9 mouse cellular contexts compared by ENCODE assay signal in genomic region chr16:91362616-91363272, GRCm38 (mm10). TPM values are rescaled to one million over a fixed set of nuclear protein-coding genes. Genes with fewer than 3 reads are reported as not detected.
DNase-seq lines count a peak whose midpoint lies in the region; ATAC-seq and TF ChIP-seq lines count a peak whose summit lies in the region.
"Had no signal": no experiment of that assay in that cellular context is flagged by ENCODE, and none has a peak within 500 bp of the region (broad histone marks: within the 10 kb centered on the region; RNA-seq: fewer than 3 reads in every experiment).

No protein-coding gene starts in this region.

- TF ChIP-seq POLR2A in embryonic fibroblast, embryonic 13.5 days (IDR thresholded peaks at IDR 0.05; ENCODE audit: low read depth, low read length) = no peak

- peak overlapping the region; percentile 29; the same call in 1 of the 2 replicates for H3K9ac ChIP-seq in hindbrain, embryonic 13.5 days
- no peak overlapping the region for H3K9ac ChIP-seq in intestine, embryonic 15.5 days
- H3K9ac ChIP-seq in lung, embryonic 14.5 days = no peak overlapping the region
- H3K9ac ChIP-seq in midbrain, embryonic 16.5 days (ENCODE audit: low read depth, low read length) = no peak overlapping the region
- H3K9ac ChIP-seq: neural tube, embryonic 12.5 days had no signal

- TF ChIP-seq CTCF in embryonic fibroblast, embryonic 13.5 days (IDR thresholded peaks at IDR 0.05; ENCODE audit: borderline replicate concordance, insufficient read depth, low read length) = no peak
- TF ChIP-seq CTCF in lung, embryonic 14.5 days (IDR thresholded peaks at IDR 0.05; ENCODE audit: low read depth) = no peak

- no peaks in the 10 kb centered on the region for H3K36me3 ChIP-seq in hindbrain, embryonic 13.5 days
- no peaks in the 10 kb centered on the region for H3K36me3 ChIP-seq in hindbrain, embryonic 10.5 days
- no peaks in the 10 kb centered on the region for H3K36me3 ChIP-seq in intestine, embryonic 15.5 days
- H3K36me3 ChIP-seq in lung, embryonic 14.5 days (ENCODE audit: insufficient read depth) = no peaks in the 10 kb centered on the region
- no peaks in the 10 kb centered on the region for H3K36me3 ChIP-seq in midbrain, embryonic 16.5 days (ENCODE audit: control insufficient read depth, insufficient read depth, low read length)
- H3K36me3 ChIP-seq: neural tube, embryonic 12.5 days had no signal

- DNase-seq in hindbrain, embryonic 10.5 days (ENCODE audit: low spot score) = no peak
- DNase-seq in lung, embryonic 14.5 days = peak; percentile 81
- DNase-seq in embryo, embryonic 9.5 days (ENCODE audit: extremely low spot score) = no peak
- DNase-seq in thymus, postnatal 0 days (ENCODE audit: low spot score) = no peak

- H3K4me3 ChIP-seq in hindbrain, embryonic 13.5 days = no peak overlapping the region
- no peak overlapping the region for H3K4me3 ChIP-seq in hindbrain, embryonic 10.5 days
- H3K4me3 ChIP-seq in embryonic fibroblast, embryonic 13.5 days (ENCODE audit: insufficient read depth, low read length) = no peak overlapping the region
- no peak overlapping the region for H3K4me3 ChIP-seq in intestine, embryonic 15.5 days (replicated peaks)
- no peak overlapping the region for H3K4me3 ChIP-seq in lung, embryonic 14.5 days (ENCODE audit: low read depth, low read length)
- H3K4me3 ChIP-seq in midbrain, embryonic 16.5 days (ENCODE audit: low read depth, low read length) = no peak overlapping the region
- H3K4me3 ChIP-seq: neural tube, embryonic 12.5 days had no signal

- peaks cover 2% of the 10 kb centered on the region; the same call in 1 of the 2 replicates for H3K27me3 ChIP-seq in hindbrain, embryonic 13.5 days
- H3K27me3 ChIP-seq in hindbrain, embryonic 10.5 days (ENCODE audit: insufficient read depth, poor library complexity, severe bottlenecking) = peaks cover 2% of the 10 kb centered on the region; the same call in 1 of the 2 replicates
- no peaks in the 10 kb centered on the region for H3K27me3 ChIP-seq in intestine, embryonic 15.5 days (replicated peaks)
- H3K27me3 ChIP-seq in lung, embryonic 14.5 days (ENCODE audit: insufficient read depth, low read length) = no peaks in the 10 kb centered on the region
- H3K27me3 ChIP-seq in midbrain, embryonic 16.5 days (ENCODE audit: control insufficient read depth, insufficient read depth, low read depth, low read length) = peaks cover 2% of the 10 kb centered on the region; the same call in 1 of the 2 replicates
- H3K27me3 ChIP-seq: neural tube, embryonic 12.5 days had no signal

- 71% methylated on average over 12 of the region's 12 CpGs for WGBS in hindbrain, embryonic 13.5 days
- WGBS in hindbrain, embryonic 10.5 days = 77% methylated on average over 12 of the region's 12 CpGs
- 60% methylated on average over 12 of the region's 12 CpGs for WGBS in intestine, embryonic 15.5 days
- WGBS in lung, embryonic 14.5 days = 33% methylated on average over 12 of the region's 12 CpGs
- 69% methylated on average over 12 of the region's 12 CpGs for WGBS in midbrain, embryonic 16.5 days

- H3K4me2 ChIP-seq in hindbrain, embryonic 13.5 days = no peak overlapping the region
- H3K4me2 ChIP-seq in intestine, embryonic 15.5 days (replicated peaks) = no peak overlapping the region
- peak overlapping the region; percentile 23 for H3K4me2 ChIP-seq in lung, embryonic 14.5 days
- no peak overlapping the region for H3K4me2 ChIP-seq in midbrain, embryonic 16.5 days (ENCODE audit: low read length)
- H3K4me2 ChIP-seq: neural tube, embryonic 12.5 days had no signal

- peak overlapping the region; percentile 23; the same call in 1 of the 2 replicates for H3K27ac ChIP-seq in hindbrain, embryonic 13.5 days
- no peak overlapping the region for H3K27ac ChIP-seq in hindbrain, embryonic 10.5 days
- H3K27ac ChIP-seq in embryonic fibroblast, embryonic 13.5 days (ENCODE audit: insufficient read depth, low read length) = peak overlapping the region; percentile 75
- peak overlapping the region; percentile 71; the same call in 1 of the 2 replicates for H3K27ac ChIP-seq in intestine, embryonic 15.5 days
- H3K27ac ChIP-seq in lung, embryonic 14.5 days (ENCODE audit: low read depth) = peak overlapping the region; percentile 74
- H3K27ac ChIP-seq in midbrain, embryonic 16.5 days (ENCODE audit: low read length) = no peak overlapping the region
- H3K27ac ChIP-seq: neural tube, embryonic 12.5 days had no signal

- no peak for ATAC-seq in hindbrain, embryonic 13.5 days (ENCODE audit: low FRiP score)
- ATAC-seq in intestine, embryonic 15.5 days = no peak
- ATAC-seq in lung, embryonic 14.5 days (ENCODE audit: insufficient read depth) = peak; percentile 63; the same call in 1 of the 2 replicates
- no peak for ATAC-seq in midbrain, embryonic 16.5 days

- H3K4me1 ChIP-seq in hindbrain, embryonic 13.5 days (replicated peaks) = peaks cover 12% of the 10 kb centered on the region
- peaks cover 10% of the 10 kb centered on the region; the same call in 1 of the 2 replicates for H3K4me1 ChIP-seq in hindbrain, embryonic 10.5 days (replicated peaks)
- peaks cover 12% of the 10 kb centered on the region for H3K4me1 ChIP-seq in embryonic fibroblast, embryonic 13.5 days (ENCODE audit: control insufficient read depth, insufficient read depth, low read length)
- H3K4me1 ChIP-seq in intestine, embryonic 15.5 days (replicated peaks) = peaks cover 9% of the 10 kb centered on the region; the same call in 1 of the 2 replicates
- H3K4me1 ChIP-seq in lung, embryonic 14.5 days (ENCODE audit: insufficient read depth) = peaks cover 8% of the 10 kb centered on the region
- no peaks in the 10 kb centered on the region; the same call in 1 of the 2 replicates for H3K4me1 ChIP-seq in midbrain, embryonic 16.5 days (ENCODE audit: control insufficient read depth, insufficient read depth, low read length)
- H3K4me1 ChIP-seq: neural tube, embryonic 12.5 days had no signal

- H3K9me3 ChIP-seq in hindbrain, embryonic 13.5 days = no peaks in the 10 kb centered on the region
- no peaks in the 10 kb centered on the region for H3K9me3 ChIP-seq in hindbrain, embryonic 10.5 days
- no peaks in the 10 kb centered on the region for H3K9me3 ChIP-seq in intestine, embryonic 15.5 days
- H3K9me3 ChIP-seq in lung, embryonic 14.5 days (ENCODE audit: low read depth, low read length) = peaks cover 3% of the 10 kb centered on the region; the same call in 1 of the 2 replicates
- H3K9me3 ChIP-seq in midbrain, embryonic 16.5 days (replicated peaks; ENCODE audit: control insufficient read depth, low read length, poor library complexity, severe bottlenecking) = no peaks in the 10 kb centered on the region
- H3K9me3 ChIP-seq: neural tube, embryonic 12.5 days had no signal

RNA-seq across cellular contexts. Expression of gene Ifnar2, which starts 9.8 kb away (rescaled TPM):
- polyA plus RNA-seq in hindbrain, embryonic 13.5 days (2015; fragmentation: Nextera tagmentation; extraction: Ambion mirVana) = 33.2 and 36.3 TPM in 2 replicates
- 27.8 and 29.3 TPM in 2 replicates for polyA plus RNA-seq in hindbrain, embryonic 10.5 days (2016; fragmentation: Nextera tagmentation; extraction: Ambion mirVana)
- polyA plus RNA-seq in embryonic fibroblast, embryonic 13.5 days (2011; ENCODE audit: insufficient read length, low read depth, missing spikeins) = 54.8 and 68.1 TPM in 2 replicates
- 43.9 and 44.5 TPM in 2 replicates for polyA plus RNA-seq in intestine, embryonic 15.5 days (2015; fragmentation: Nextera tagmentation; extraction: Ambion mirVana)
- 54.1 and 62.0 TPM in 2 replicates for polyA plus RNA-seq in lung, embryonic 14.5 days (2014; fragmentation: Nextera tagmentation; extraction: Ambion mirVana)
- 35.4 and 38.7 TPM in 2 replicates for polyA plus RNA-seq in midbrain, embryonic 16.5 days (2015; fragmentation: Nextera tagmentation; extraction: Ambion mirVana)
- polyA plus RNA-seq in thymus, postnatal 0 days (2015; fragmentation: Nextera tagmentation; extraction: Ambion mirVana) = 70.7 and 73.4 TPM in 2 replicates

RNA-seq across cellular contexts. Expression of gene Gm21970, which starts 28.8 kb away (rescaled TPM):
- not detected in 2 replicates for polyA plus RNA-seq in hindbrain, embryonic 13.5 days (2015; fragmentation: Nextera tagmentation; extraction: Ambion mirVana)
- not detected in 2 replicates for polyA plus RNA-seq in hindbrain, embryonic 10.5 days (2016; fragmentation: Nextera tagmentation; extraction: Ambion mirVana)
- polyA plus RNA-seq in embryonic fibroblast, embryonic 13.5 days (2011; ENCODE audit: insufficient read length, low read depth, missing spikeins) = 9.3 TPM in 1 of 2 replicates, not detected in the other
- polyA plus RNA-seq in intestine, embryonic 15.5 days (2015; fragmentation: Nextera tagmentation; extraction: Ambion mirVana) = not detected in 2 replicates
- polyA plus RNA-seq in lung, embryonic 14.5 days (2014; fragmentation: Nextera tagmentation; extraction: Ambion mirVana) = 0.47 TPM in 1 of 2 replicates, not detected in the other
- polyA plus RNA-seq in midbrain, embryonic 16.5 days (2015; fragmentation: Nextera tagmentation; extraction: Ambion mirVana) = not detected in 2 replicates
- not detected in 2 replicates for polyA plus RNA-seq in thymus, postnatal 0 days (2015; fragmentation: Nextera tagmentation; extraction: Ambion mirVana)
- polyA plus RNA-seq: neural tube, embryonic 12.5 days had no signal

RNA-seq across cellular contexts. Expression of gene Il10rb, which starts 43.2 kb away (rescaled TPM):
- polyA plus RNA-seq in hindbrain, embryonic 13.5 days (2015; fragmentation: Nextera tagmentation; extraction: Ambion mirVana) = 10.1 and 11.1 TPM in 2 replicates
- polyA plus RNA-seq in hindbrain, embryonic 10.5 days (2016; fragmentation: Nextera tagmentation; extraction: Ambion mirVana) = 7.1 and 8.6 TPM in 2 replicates
- 29.0 and 34.6 TPM in 2 replicates for polyA plus RNA-seq in embryonic fibroblast, embryonic 13.5 days (2011; ENCODE audit: insufficient read length, low read depth, missing spikeins)
- 64.8 and 74.4 TPM in 2 replicates for polyA plus RNA-seq in intestine, embryonic 15.5 days (2015; fragmentation: Nextera tagmentation; extraction: Ambion mirVana)
- 32.8 and 36.4 TPM in 2 replicates for polyA plus RNA-seq in lung, embryonic 14.5 days (2014; fragmentation: Nextera tagmentation; extraction: Ambion mirVana)
- 10.4 and 11.1 TPM in 2 replicates for polyA plus RNA-seq in midbrain, embryonic 16.5 days (2015; fragmentation: Nextera tagmentation; extraction: Ambion mirVana)
- polyA plus RNA-seq in thymus, postnatal 0 days (2015; fragmentation: Nextera tagmentation; extraction: Ambion mirVana) = 42.7 and 44.1 TPM in 2 replicates

Comparison
In these comparisons a context has a peak if more than half of its experiments do, and no peak if none do; other contexts are left out.
1. H3K27ac ChIP-seq: peak in hindbrain, embryonic 13.5 days (single experiment), embryonic fibroblast, embryonic 13.5 days (single experiment), intestine, embryonic 15.5 days (single experiment) and lung, embryonic 14.5 days (single experiment); none in hindbrain, embryonic 10.5 days (single experiment) and midbrain, embryonic 16.5 days (single experiment).